Comparison of ENCODE assay signal across 7 mouse cellular contexts in the genomic region with DNA sequence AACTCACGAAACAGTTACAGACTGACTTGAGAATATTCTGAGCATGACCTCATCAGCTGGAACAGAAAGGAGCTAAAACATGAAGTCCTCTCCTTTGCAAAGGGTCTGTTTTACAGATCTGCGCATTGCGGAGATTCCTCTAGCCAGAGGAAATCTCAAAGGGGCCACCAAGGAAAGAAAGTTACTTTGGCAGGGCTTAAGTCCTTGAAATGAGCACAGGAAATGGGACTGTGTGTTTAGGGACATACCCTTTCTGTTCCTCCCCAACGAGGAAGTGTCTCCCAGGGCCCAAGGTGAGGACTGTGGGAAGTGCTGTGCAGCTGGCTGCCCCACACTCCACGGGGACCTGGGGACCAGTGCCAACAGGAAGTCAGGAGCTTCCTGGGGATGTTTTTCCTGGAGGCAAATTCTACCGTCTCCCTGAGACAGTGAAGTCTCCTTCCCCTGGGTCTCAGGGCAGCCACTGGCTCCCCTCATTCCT. TPM values are rescaled to one million over a fixed set of nuclear protein-coding genes. Genes with fewer than 3 reads are reported as not detected.
DNase-seq lines count a peak whose midpoint lies in the region; ATAC-seq and TF ChIP-seq lines count a peak whose summit lies in the region.

No protein-coding gene starts in this region.

- peak overlapping the region; percentile 47 for H3K4me2 ChIP-seq in heart, postnatal 0 days (ENCODE audit: low read depth, low read length)
- H3K4me2 ChIP-seq in midbrain, embryonic 12.5 days (replicated peaks), result no peak overlapping the region

- H3K9ac ChIP-seq in heart, postnatal 0 days (replicated peaks; ENCODE audit: low read depth, low read length), result peak overlapping the region; percentile 35
- no peak overlapping the region for H3K9ac ChIP-seq in midbrain, embryonic 12.5 days (replicated peaks)

- peak; percentile 33 for ATAC-seq in Patski
- ATAC-seq in common myeloid progenitor, adult 5-6 weeks (replicated peaks; ENCODE audit: low read depth, poor library complexity, severe bottlenecking), result peak; percentile 34
- peak; percentile 47 for ATAC-seq in heart, postnatal 0 days (ENCODE audit: insufficient read depth, low read depth)
- ATAC-seq in midbrain, embryonic 12.5 days (ENCODE audit: low FRiP score, low read depth), result no peak

- H3K36me3 ChIP-seq in heart, postnatal 0 days (replicated peaks; ENCODE audit: control insufficient read depth, insufficient read depth, low read length), result no peaks in the 10 kb centered on the region
- H3K36me3 ChIP-seq in midbrain, embryonic 12.5 days, result peaks cover 4% of the 10 kb centered on the region; the same call in 1 of the 2 replicates

- POLR2A ChIA-PET in Patski (lab: Charles Lee), result interaction anchor here (1.7 kb wide), 1 partner anchor 9 kb away, joined by 5 read pairs; no protein-coding TSS in a partner anchor

- in situ Hi-C loops in Patski (cut with MboI; ENCODE audit: low pct_unique_long_range_greater_than_20kb), result no loop called here

- no peaks in the 10 kb centered on the region for H3K27me3 ChIP-seq in Patski
- no peaks in the 10 kb centered on the region for H3K27me3 ChIP-seq in heart, postnatal 0 days (ENCODE audit: control insufficient read depth, insufficient read depth, low read length)
- H3K27me3 ChIP-seq in midbrain, embryonic 12.5 days, result no peaks in the 10 kb centered on the region

- peak overlapping the region; percentile 94 for H3K27ac ChIP-seq in heart, postnatal 0 days (ENCODE audit: low read depth)
- peak overlapping the region; percentile 27; the same call in 1 of the 2 replicates for H3K27ac ChIP-seq in midbrain, embryonic 12.5 days (replicated peaks)

- WGBS in heart, postnatal 0 days, result 8% methylated on average over 6 of the region's 6 CpGs
- 48% methylated on average over 6 of the region's 6 CpGs for WGBS in midbrain, embryonic 12.5 days

- CTCF ChIA-PET in Patski (lab: Charles Lee), result interaction anchor here (1.3 to 1.5 kb wide), 2 partner anchors 15 to 18 kb away, joined by 3 read pairs; no protein-coding TSS in a partner anchor

- DNase-seq in Patski (ENCODE audit: low read depth, low spot score), result no peak
- peak; percentile 73 for DNase-seq in heart, postnatal 0 days (ENCODE audit: low spot score)
- peak; percentile 68 to 79 for DNase-seq in kidney, postnatal 4 days
- no peak for DNase-seq in right cerebral cortex, postnatal 10 days (ENCODE audit: low spot score in 2 of 2)
- DNase-seq in cerebellum, adult 9-11 months, result no peak

- 0 out of 2 replicates have a peak, but pooled peaks have one; percentile 20 for TF ChIP-seq EP300 in heart, postnatal 0 days (IDR thresholded peaks at IDR 0.05; ENCODE audit: low read depth)

- no peak overlapping the region for H3K4me3 ChIP-seq in heart, postnatal 0 days (ENCODE audit: low read depth, low read length)
- H3K4me3 ChIP-seq in midbrain, embryonic 12.5 days, result no peak overlapping the region

- H3K9me3 ChIP-seq in heart, postnatal 0 days (replicated peaks; ENCODE audit: control insufficient read depth, low read length), result no peaks in the 10 kb centered on the region
- H3K9me3 ChIP-seq in midbrain, embryonic 12.5 days, result no peaks in the 10 kb centered on the region

- TF ChIP-seq CTCF in Patski (IDR thresholded peaks at IDR 0.05), result no peak
- TF ChIP-seq CTCF in heart, postnatal 0 days (IDR thresholded peaks at IDR 0.05; ENCODE audit: low read depth), result no peak

- peaks cover 54% of the 10 kb centered on the region for H3K4me1 ChIP-seq in heart, postnatal 0 days (ENCODE audit: control insufficient read depth, insufficient read depth)
- peaks cover 39% of the 10 kb centered on the region for H3K4me1 ChIP-seq in midbrain, embryonic 12.5 days

RNA-seq across cellular contexts. Expression of gene Qrfp, which starts 40.7 kb away (rescaled TPM):
- polyA plus RNA-seq in Patski (2021), result not detected
- total RNA-seq in common myeloid progenitor, adult 5-6 weeks (2017), result 0.19 and 0.27 TPM in 2 replicates
- not detected in 2 replicates for total RNA-seq in heart, postnatal 0 days (2014; rRNA removed; ENCODE audit: low replicate concordance)
- polyA plus RNA-seq in heart, postnatal 0 days (2015; fragmentation: Nextera tagmentation; extraction: Ambion mirVana), result 0.04 TPM in 1 of 2 replicates, not detected in the other
- 0.09 and 0.12 TPM in 2 replicates for polyA plus RNA-seq in midbrain, embryonic 12.5 days (2016; fragmentation: Nextera tagmentation; extraction: Ambion mirVana)

Comparison
In these comparisons a context has a peak if more than half of its experiments do, and no peak if none do; other contexts are left out.
1. DNase-seq: peak in heart, postnatal 0 days (single experiment) and kidney, postnatal 4 days (2 of 2); none in Patski (single experiment), right cerebral cortex, postnatal 10 days (0 of 2) and cerebellum, adult 9-11 months (single experiment).